Mouse (Mus musculus) heart, adult 2 months (tissue): Measurements from ENCODE around the gene Zfp248. TPM values are rescaled to one million over a fixed set of nuclear protein-coding genes. Genes with fewer than 3 reads are reported as not detected.

Experiments used
- DNase-seq, 2 experiments: peaks; one replicate each; pipeline ENCODE4 v3.0.0; 2021
- H3K27ac ChIP-seq: fragments of 200-600 bp; 2 replicates; pipeline ENCODE4 v1.8.1; 2022
- H3K27me3 ChIP-seq: fragments of 200-500 bp; 2 replicates; pipeline ENCODE4 v1.6.1; 2012; ENCODE audit warnings: mild to moderate bottlenecking, low read length, inconsistent platforms, mixed read lengths; ENCODE audit not compliant: control insufficient read depth, insufficient read depth
- H3K36me3 ChIP-seq: fragments of 200-500 bp; 2 replicates; pipeline ENCODE4 v1.6.1; 2012; ENCODE audit warnings: low read length, inconsistent platforms; ENCODE audit not compliant: control insufficient read depth, insufficient read depth
- H3K4me1 ChIP-seq: fragments of 200-500 bp; 2 replicates; pipeline ENCODE4 v1.6.1; 2011; ENCODE audit warnings: low read length; ENCODE audit not compliant: control insufficient read depth, insufficient read depth
- H3K4me3 ChIP-seq: fragments of 200-600 bp; 2 replicates; pipeline ENCODE4 v1.8.1; 2022
- H3K79me2 ChIP-seq: fragments of 200-500 bp; replicated peaks from 2 replicates; pipeline ENCODE4 v1.6.1; 2012; ENCODE audit warnings: mild to moderate bottlenecking, inconsistent platforms, low read length, moderate library complexity, mixed read lengths; ENCODE audit not compliant: control insufficient read depth, insufficient read depth
- H3K9ac ChIP-seq: fragments of 200-500 bp; 2 replicates; pipeline ENCODE4 v1.6.1; 2012; ENCODE audit warnings: low read depth, mild to moderate bottlenecking, control low read depth, inconsistent platforms, low read length, mixed read lengths
- CTCF ChIP-seq: fragments of 200-600 bp; IDR thresholded peaks from 2 replicates; pipeline ENCODE4 v1.8.1; 2022; ENCODE audit warnings: antibody characterized with exemption, mild to moderate bottlenecking, moderate library complexity
- EP300 ChIP-seq: fragments of 200-500 bp; IDR thresholded peaks from 2 replicates; pipeline ENCODE4 v1.6.1; 2011; ENCODE audit warnings: low read depth, low read length, control low read depth; ENCODE audit not compliant: insufficient read depth
- POLR2A ChIP-seq: fragments of 200-500 bp; IDR thresholded peaks from 2 replicates; pipeline ENCODE4 v1.6.1; 2011; ENCODE audit warnings: mild to moderate bottlenecking, low read depth, low read length, control low read depth; ENCODE audit not compliant: insufficient read depth
- WGBS: fragments of 180-500 bp; shearing (Covaris S2); methylation state at CpG from one replicate; pipeline ENCODE4 v1.1.7; 2018; 5-methylcytosine and 5-hydroxymethylcytosine counted together
- intact Hi-C: fragments of 180-260 bp; cut with DNase I; formaldehyde crosslinking; loops from one replicate; pipeline ENCODE4 v1.15.1; 2025
- polyA plus RNA-seq: library from polyadenylated mRNA; depleted of rRNA; stranded (reverse); fragments of >200 nt; gene quantifications from 2 replicates; pipeline ENCODE4 v1.2.3, GENCODE M21; 2012
- total RNA-seq, 2 experiments: library from RNA; stranded (reverse); gene quantifications; 2 replicates each; pipeline ENCODE4 v1.2.3; 2021

The Zfp248 gene
- total and polyA plus RNA-seq, 3 experiments: 0.92 to 1.8 (median 1.6) TPM

DNA sequence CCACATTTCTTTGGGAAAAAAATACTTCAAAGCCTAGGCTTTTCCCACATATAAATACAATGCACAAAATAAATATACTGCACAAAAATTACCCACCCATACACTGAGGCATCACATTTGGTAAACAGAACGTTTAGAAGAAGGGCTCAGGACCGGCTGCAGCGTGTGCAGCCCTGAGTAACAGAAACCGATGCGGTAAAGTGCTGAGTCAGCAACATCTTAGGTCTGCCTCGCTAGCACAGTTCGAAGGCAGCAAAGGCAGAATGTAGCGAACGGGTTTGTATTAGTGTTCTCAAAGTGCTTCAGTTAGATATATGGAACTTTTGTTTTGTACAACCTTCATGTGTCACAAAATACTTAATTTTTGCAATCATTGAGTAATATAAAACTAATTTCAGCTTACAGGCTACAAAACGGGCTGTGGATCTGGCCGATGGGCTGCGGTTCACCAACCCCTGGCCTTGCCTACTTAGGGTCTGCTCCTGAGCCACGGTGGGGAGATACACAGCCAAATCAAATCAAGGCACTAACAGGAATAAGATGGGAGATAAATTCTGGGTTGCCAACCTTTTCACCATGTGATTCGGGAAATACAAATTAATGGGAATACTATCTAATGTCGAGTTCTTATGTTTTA lies 6.9 kb upstream of the Zfp248 start:
- 87% methylated on average over 15 of the region's 15 CpGs for WGBS

DNA sequence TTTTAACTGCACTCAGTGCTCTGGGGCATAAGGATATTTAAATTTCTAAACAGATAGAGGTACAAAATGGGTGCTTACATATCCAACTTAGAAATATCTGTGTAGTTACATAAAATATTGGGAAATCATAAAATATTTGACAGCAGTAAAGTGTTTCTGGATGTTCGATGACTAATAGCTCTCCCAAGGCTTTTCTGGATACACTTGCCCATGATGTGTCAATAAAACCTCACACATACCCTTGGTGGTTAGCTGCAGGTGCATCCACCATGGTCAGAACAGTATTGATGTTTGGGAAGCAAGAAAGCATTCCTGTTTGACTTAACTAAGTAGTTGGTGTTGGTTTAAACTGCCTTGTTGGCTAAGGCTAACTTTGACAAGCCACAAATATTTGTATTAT lies 2.4 kb upstream of the Zfp248 start:
- intact Hi-C loops: no loop called here
- no peak for DNase-seq
- Histone ChIP-seq H3K27ac (no peak overlapping the region), H3K4me3 (no peak overlapping the region), H3K9ac (no peak overlapping the region), H3K36me3 (no peaks in the 10 kb centered on the region), H3K4me1 (no peaks in the 10 kb centered on the region), H3K79me2 (no peaks in the 10 kb centered on the region), H3K27me3 (no peaks in the 10 kb centered on the region)
- TF ChIP-seq CTCF (no peak), EP300 (no peak), POLR2A (no peak)
- 87% methylated on average over 1 of the region's 1 CpGs for WGBS

More for the DNA sequence above, 6.9 kb upstream of the Zfp248 start:
- Histone ChIP-seq H3K4me1 (no peaks in the 10 kb centered on the region), H3K9ac (no peak overlapping the region), H3K4me3 (no peak overlapping the region), H3K27ac (no peak overlapping the region), H3K79me2 (no peaks in the 10 kb centered on the region), H3K27me3 (no peaks in the 10 kb centered on the region), H3K36me3 (no peaks in the 10 kb centered on the region)
- intact Hi-C loops: no loop called here
- no peak for TF ChIP-seq POLR2A
- no peak for TF ChIP-seq CTCF
- no peak for TF ChIP-seq EP300
- DNase-seq: no peak

DNA sequence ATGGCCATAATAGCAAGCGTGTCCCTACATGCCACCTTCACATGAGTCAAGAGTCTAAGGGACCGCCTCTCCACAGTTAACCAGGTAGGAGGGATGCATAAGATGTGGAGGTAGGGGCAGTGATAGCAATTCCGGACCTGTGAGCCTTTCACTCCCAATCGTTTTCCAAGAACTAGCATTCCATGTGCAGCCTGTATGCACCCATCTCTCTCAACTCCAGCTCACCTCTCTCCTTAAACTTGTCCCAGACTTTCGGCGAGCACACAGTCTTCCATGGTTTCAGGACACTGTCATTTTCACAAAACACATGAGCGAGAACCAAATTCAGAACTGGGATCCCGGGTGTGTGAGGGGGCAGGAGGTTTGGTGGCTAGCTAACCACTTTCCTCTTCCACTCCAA lies 876 bp downstream of the Zfp248 start:
- no peak for DNase-seq
- Histone ChIP-seq H3K4me1 (no peaks in the 10 kb centered on the region), H3K36me3 (no peaks in the 10 kb centered on the region), H3K4me3 (peak overlapping the region; percentile 96), H3K79me2 (no peaks in the 10 kb centered on the region), H3K27ac (peak overlapping the region; percentile 91), H3K9ac (0 out of 2 replicates have a peak overlapping the region, but pooled peaks have one; percentile 11), H3K27me3 (no peaks in the 10 kb centered on the region)
- 38% methylated on average over 8 of the region's 8 CpGs for WGBS
- intact Hi-C loops: no loop called here
- no peak for TF ChIP-seq CTCF

DNA sequence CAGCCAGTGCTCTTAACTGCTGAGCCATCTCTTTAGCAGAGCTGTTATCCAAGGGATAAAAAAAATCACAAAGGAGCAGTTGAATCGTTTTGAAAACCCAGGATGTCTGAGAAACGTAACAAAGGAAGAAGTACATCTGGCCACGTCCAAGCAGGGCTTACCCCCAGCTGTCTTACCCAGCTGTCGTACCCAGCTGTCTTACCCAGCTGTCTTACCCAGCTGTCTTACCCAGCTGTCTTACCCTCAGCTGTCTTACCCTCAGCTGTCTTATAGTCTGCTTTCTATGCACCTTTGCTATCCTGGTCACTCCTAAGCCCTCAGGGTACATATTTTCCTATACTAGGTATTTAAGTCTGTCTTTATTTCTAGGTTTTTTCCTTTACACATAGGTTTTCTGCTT lies 23.8 kb downstream of the Zfp248 start:
- Histone ChIP-seq H3K4me3 (no peak overlapping the region), H3K27ac (no peak overlapping the region), H3K27me3 (no peaks in the 10 kb centered on the region), H3K4me1 (no peaks in the 10 kb centered on the region), H3K9ac (no peak overlapping the region), H3K79me2 (no peaks in the 10 kb centered on the region), H3K36me3 (no peaks in the 10 kb centered on the region)
- TF ChIP-seq CTCF (no peak), POLR2A (no peak), EP300 (no peak)
- 86% methylated on average over 4 of the region's 4 CpGs for WGBS
- intact Hi-C loops: no loop called here
- DNase-seq: no peak

DNA sequence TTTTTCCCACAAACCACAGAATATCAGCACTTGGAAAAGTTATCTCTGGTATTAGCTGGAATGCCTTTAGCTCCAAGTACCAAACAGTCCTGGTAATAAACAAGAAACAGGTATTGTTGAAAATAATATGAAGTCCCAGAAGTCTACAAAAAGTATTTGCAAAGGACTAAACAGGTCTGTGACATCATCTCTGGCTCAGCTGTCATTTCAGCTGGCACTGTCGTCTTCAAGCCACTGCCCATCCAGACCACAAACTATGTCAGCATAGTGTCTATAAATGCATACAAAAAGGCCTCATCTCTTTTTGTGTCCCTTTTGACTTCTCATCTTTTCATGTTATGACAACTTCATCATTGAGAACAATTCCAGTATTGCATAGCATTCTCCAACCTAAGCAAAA lies 28.7 kb downstream of the Zfp248 start:
- no peaks in the 10 kb centered on the region for H3K36me3 ChIP-seq
- DNase-seq: no peak
- H3K27ac ChIP-seq: no peak overlapping the region
- intact Hi-C loops: no loop called here
- TF ChIP-seq POLR2A (no peak), EP300 (no peak), CTCF (no peak)
- no peaks in the 10 kb centered on the region for H3K27me3 ChIP-seq
- no peak overlapping the region for H3K4me3 ChIP-seq
- H3K4me1 ChIP-seq: no peaks in the 10 kb centered on the region
- H3K9ac ChIP-seq: no peak overlapping the region
- 79% methylated on average over 1 of the region's 1 CpGs for WGBS
- no peaks in the 10 kb centered on the region for H3K79me2 ChIP-seq

DNA sequence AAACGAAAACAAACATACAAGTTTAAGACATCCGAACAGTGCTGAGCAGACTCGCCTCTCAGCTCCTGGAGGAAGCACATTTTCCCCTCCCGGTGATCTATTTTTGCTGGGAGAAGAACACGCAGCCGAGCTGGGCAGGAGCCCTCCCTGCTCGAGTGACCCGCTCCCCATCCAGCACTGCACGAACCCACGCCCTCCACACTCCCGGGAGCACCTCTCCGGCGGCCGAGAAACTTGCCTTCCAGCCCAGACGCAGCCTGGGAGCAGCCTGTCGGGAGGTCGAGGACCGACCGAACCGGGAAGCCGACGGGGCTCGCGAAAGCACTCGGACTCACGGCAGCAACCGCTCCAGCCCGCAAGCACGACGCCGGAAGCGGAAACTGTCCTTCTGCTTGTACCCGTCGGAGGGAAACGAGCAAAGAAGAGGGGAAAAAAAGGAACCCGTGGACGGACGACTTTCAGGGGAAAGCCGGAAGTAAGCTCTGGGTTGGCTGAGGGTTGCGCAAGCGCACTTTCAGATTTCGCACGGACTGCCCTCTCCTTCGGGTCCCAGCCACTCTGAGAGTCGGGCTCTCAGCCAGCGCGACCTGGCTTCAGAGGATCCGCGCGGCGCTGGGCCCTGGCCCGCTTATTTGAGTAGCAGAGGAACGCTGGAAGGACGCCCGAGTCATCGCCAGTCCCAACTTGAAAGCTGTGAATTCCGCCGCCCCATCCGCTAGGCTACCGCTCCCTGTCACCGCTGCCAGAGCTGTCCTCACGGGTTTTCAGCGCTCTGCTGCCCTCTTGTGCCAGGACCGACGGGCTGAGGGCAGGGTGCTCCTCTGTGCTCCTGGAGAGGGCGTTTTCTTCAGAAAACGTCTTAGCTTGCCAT lies 36.0 kb downstream of the Zfp248 start, which contains the start of gene Bms1:
Bms1 (minus strand) TSS at position 425 of the 871 bp plus-strand sequence.
- H3K27ac ChIP-seq: peak within 1 kb of the TSS; percentile 91
- DNase-seq: peak; percentile 95 to 96
- WGBS: under 1% methylated on average over 67 of the region's 67 CpGs
- H3K4me3 ChIP-seq: peak within 1 kb of the TSS; percentile 84
- peak within 1 kb of the TSS; percentile 99 for H3K9ac ChIP-seq
- H3K36me3 ChIP-seq: peaks cover 7% of the 10 kb centered on the region
- intact Hi-C loops: loop anchor here (1.0 kb wide), 1 partner anchor 239 kb away; no protein-coding TSS in a partner anchor
- no peaks in the 10 kb centered on the region; the same call in 1 of the 2 replicates for H3K4me1 ChIP-seq
- H3K27me3 ChIP-seq: no peaks in the 10 kb centered on the region
- H3K79me2 ChIP-seq: peaks cover 4% of the 10 kb centered on the region
- TF ChIP-seq CTCF (peak; percentile 96), EP300 (peak; percentile 74), POLR2A (peak; percentile 87)
